Mouse (Mus musculus) heart, embryonic 15.5 days (tissue): ENCODE measurements at regions not wholly inside any gene's neighbourhood (a gene's known extent, or its start where the extent isn't known, plus 50 kb on each side); places are given as distances from the start of the nearest gene placed in this dataset.

Source experiments
- ATAC-seq: fragments of 200-750 bp; cut with Nextera tagmentation; replicated peaks from 2 replicates; pipeline ENCODE4 v1.8.0; 2017; ENCODE audit warnings: low read depth, moderate TSS enrichment; ENCODE audit not compliant: insufficient number of reproducible peaks, insufficient read depth, low FRiP score
- H3K27ac ChIP-seq: fragments of 300-500 bp; sonication (generic); 2 replicates; pipeline ENCODE4 v1.5.1; 2015; ENCODE audit warnings: mild to moderate bottlenecking, inconsistent platforms
- H3K27me3 ChIP-seq: fragments of 300-500 bp; sonication (generic); 2 replicates; pipeline ENCODE4 v1.6.1; 2015; ENCODE audit warnings: inconsistent platforms
- H3K36me3 ChIP-seq: fragments of 300-500 bp; sonication (generic); 2 replicates; pipeline ENCODE4 v1.6.1; 2015; ENCODE audit warnings: mild to moderate bottlenecking, inconsistent platforms
- H3K4me1 ChIP-seq: fragments of 300-500 bp; sonication (generic); replicated peaks from 2 replicates; pipeline ENCODE4 v1.6.1; 2015; ENCODE audit warnings: inconsistent platforms
- H3K4me2 ChIP-seq: fragments of 300-500 bp; sonication (generic); 2 replicates; pipeline ENCODE4 v1.6.1; 2015; ENCODE audit warnings: inconsistent platforms, mild to moderate bottlenecking, moderate library complexity
- H3K4me3 ChIP-seq: fragments of 300-500 bp; sonication (generic); 2 replicates; pipeline ENCODE4 v1.5.1; 2015; ENCODE audit warnings: mild to moderate bottlenecking, inconsistent platforms
- H3K9ac ChIP-seq: fragments of 300-500 bp; sonication (generic); 2 replicates; pipeline ENCODE4 v1.6.1; 2015; ENCODE audit warnings: mild to moderate bottlenecking, inconsistent platforms
- H3K9me3 ChIP-seq: fragments of 300-500 bp; sonication (generic); replicated peaks from 2 replicates; pipeline ENCODE4 v1.6.1; 2016; ENCODE audit warnings: inconsistent platforms
- WGBS: fragments of 180-500 bp; shearing (Covaris S2); methylation state at CpG from one replicate; pipeline ENCODE4 v1.1.7; 2015; ENCODE audit warnings: mixed read lengths; 5-methylcytosine and 5-hydroxymethylcytosine counted together

DNA sequence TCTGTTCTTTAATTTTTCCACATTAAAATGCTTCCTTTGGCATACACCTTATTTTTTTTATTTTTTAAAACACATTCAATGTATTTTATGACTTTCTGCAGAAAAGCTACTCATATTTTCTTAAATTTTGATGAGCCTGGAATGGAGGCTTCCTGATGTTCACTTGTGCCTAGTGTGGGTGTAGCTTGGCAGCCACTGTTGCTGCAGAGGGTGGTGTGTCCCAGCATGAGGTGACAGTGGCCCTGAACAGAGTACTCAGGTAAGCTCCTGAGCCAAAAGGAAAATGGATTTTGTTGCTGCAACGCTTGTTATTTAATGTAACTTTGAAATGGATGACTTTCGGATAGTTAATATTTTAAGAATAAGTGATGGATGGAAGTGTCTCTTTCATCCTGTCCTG is 170.6 kb downstream of the Eipr1 start:
- H3K4me3 ChIP-seq = no peak overlapping the region
- 80% methylated on average over 2 of the region's 2 CpGs for WGBS
- no peaks in the 10 kb centered on the region for H3K27me3 ChIP-seq
- H3K27ac ChIP-seq = no peak overlapping the region
- H3K4me2 ChIP-seq = no peak overlapping the region
- no peak overlapping the region for H3K9ac ChIP-seq
- H3K4me1 ChIP-seq = peaks cover 4% of the 10 kb centered on the region
- no peaks in the 10 kb centered on the region for H3K36me3 ChIP-seq
- ATAC-seq = no peak
- no peaks in the 10 kb centered on the region for H3K9me3 ChIP-seq

DNA sequence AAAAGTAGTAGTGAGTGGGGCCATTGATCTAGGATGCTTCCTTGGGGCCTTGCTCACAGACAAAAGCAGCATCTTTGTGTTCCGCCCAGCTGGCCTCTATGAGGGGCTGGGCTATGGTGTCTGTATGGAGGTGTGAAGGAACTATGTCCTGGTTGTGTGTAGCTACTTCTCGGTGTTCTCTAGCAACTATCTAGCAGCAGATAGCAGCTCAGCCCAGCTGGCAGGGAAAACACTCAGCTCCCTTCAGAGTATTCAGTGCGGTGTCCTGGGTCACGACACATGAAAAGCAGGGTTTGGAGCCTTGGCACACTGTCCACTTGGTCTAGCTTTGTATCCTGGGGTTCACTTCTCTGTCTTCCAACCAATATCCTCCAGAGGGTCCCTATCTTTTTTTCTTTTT is 173.6 kb downstream of the Eipr1 start:
- 0 out of 2 replicates have a peak, but pooled peaks have one; percentile 60 for ATAC-seq
- H3K4me2 ChIP-seq = no peak overlapping the region
- no peak overlapping the region for H3K9ac ChIP-seq
- H3K27ac ChIP-seq = no peak overlapping the region
- no peaks in the 10 kb centered on the region for H3K9me3 ChIP-seq
- H3K4me3 ChIP-seq = no peak overlapping the region
- H3K27me3 ChIP-seq = no peaks in the 10 kb centered on the region
- WGBS = 48% methylated on average over 4 of the region's 4 CpGs
- H3K4me1 ChIP-seq = peaks cover 4% of the 10 kb centered on the region
- no peaks in the 10 kb centered on the region for H3K36me3 ChIP-seq

GRCm38 (mm10) chr12:28939936-28940335 is 188.3 kb downstream of the Eipr1 start:
- Histone ChIP-seq H3K4me3 (no peak overlapping the region), H3K27me3 (no peaks in the 10 kb centered on the region), H3K27ac (no peak overlapping the region), H3K9ac (no peak overlapping the region), H3K4me1 (no peaks in the 10 kb centered on the region), H3K36me3 (no peaks in the 10 kb centered on the region), H3K9me3 (no peaks in the 10 kb centered on the region), H3K4me2 (no peak overlapping the region)
- no peak for ATAC-seq
- 56% methylated on average over 7 of the region's 7 CpGs for WGBS

DNA sequence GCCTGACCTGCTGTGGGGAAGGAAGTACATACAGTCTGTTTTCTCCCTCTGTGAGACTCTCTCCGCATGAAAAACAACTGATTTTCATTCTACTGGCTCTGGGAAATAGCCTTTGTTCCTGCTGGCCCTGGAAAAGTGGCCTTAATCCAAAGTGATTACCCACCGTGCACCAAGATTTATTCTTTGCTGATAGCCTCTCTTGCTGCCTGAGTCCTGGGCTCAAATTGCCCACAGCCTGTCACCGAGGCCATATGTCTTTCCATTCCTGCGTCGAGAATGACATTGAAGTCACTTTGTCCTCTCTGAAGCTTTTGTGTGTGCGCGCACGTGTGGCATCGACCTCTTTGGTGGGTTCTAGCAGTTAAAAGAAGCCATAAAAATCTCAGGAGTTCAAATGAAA is 197.3 kb downstream of the Eipr1 start:
- no peaks in the 10 kb centered on the region for H3K27me3 ChIP-seq
- H3K9ac ChIP-seq = no peak overlapping the region
- H3K4me3 ChIP-seq = no peak overlapping the region
- WGBS = 58% methylated on average over 9 of the region's 9 CpGs
- no peaks in the 10 kb centered on the region for H3K36me3 ChIP-seq
- H3K9me3 ChIP-seq = 0 out of 2 replicates have a peak, but pooled peaks cover 11% of the 10 kb centered on the region
- no peak for ATAC-seq
- H3K4me1 ChIP-seq = no peaks in the 10 kb centered on the region
- no peak overlapping the region for H3K4me2 ChIP-seq
- no peak overlapping the region for H3K27ac ChIP-seq

DNA sequence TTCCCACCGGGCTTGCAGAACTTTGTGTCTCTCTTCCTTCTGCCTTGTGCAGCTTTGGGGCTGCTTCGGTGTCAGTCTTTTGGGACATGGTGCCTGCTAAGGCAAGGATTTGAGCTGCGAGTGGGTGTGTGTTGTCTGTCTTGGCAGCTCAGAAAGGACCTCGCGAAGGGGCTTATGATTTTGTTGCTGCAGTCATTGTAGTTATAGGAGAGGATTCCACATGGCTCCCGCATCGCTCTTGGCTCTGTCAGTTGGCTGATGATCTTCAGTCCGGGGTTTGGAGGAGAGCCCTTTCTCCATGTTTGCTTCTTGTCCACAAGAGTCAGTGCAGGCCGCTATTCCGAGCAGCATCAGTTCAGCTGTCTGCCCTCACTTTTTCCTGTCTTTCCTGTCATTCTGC is 197.7 kb downstream of the Eipr1 start:
- Histone ChIP-seq H3K27me3 (no peaks in the 10 kb centered on the region), H3K4me3 (no peak overlapping the region), H3K36me3 (no peaks in the 10 kb centered on the region), H3K4me1 (no peaks in the 10 kb centered on the region), H3K4me2 (no peak overlapping the region), H3K9me3 (0 out of 2 replicates have a peak, but pooled peaks cover 11% of the 10 kb centered on the region), H3K27ac (no peak overlapping the region), H3K9ac (no peak overlapping the region)
- 72% methylated on average over 10 of the region's 10 CpGs for WGBS
- no peak for ATAC-seq

DNA sequence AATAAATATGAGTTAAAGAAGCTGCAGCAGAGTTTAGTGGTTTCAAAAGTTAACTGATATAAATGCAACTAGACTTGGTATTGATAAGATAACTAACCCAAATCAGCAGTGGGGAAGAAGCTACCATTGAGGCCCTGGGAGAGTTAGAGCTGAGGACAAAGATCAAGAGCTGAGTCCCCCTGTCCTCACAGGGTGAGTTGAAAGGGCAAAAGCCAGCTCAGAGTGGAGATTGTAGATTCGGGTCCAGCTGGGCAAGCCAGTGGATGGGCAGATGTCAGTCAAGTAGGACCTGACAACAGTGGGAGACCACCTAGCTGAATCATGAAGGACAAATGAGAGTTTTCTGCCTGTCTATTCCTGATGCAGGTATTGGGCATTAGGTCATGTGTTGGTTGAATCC is 205.6 kb downstream of the Eipr1 start:
- 57% methylated on average over 1 of the region's 1 CpGs for WGBS
- Histone ChIP-seq H3K36me3 (no peaks in the 10 kb centered on the region), H3K4me3 (no peak overlapping the region), H3K27me3 (no peaks in the 10 kb centered on the region), H3K4me1 (no peaks in the 10 kb centered on the region), H3K9me3 (0 out of 2 replicates have a peak, but pooled peaks cover 8% of the 10 kb centered on the region), H3K4me2 (no peak overlapping the region), H3K9ac (no peak overlapping the region), H3K27ac (no peak overlapping the region)
- ATAC-seq = no peak

- no peak overlapping the region for H3K27ac ChIP-seq
- 72% methylated on average over 1 of the region's 1 CpGs for WGBS
- H3K36me3 ChIP-seq = no peaks in the 10 kb centered on the region
- no peaks in the 10 kb centered on the region for H3K9me3 ChIP-seq
- no peak overlapping the region for H3K9ac ChIP-seq
- no peaks in the 10 kb centered on the region for H3K4me1 ChIP-seq
- no peak for ATAC-seq
- no peak overlapping the region for H3K4me2 ChIP-seq
- H3K4me3 ChIP-seq = no peak overlapping the region
- H3K27me3 ChIP-seq = no peaks in the 10 kb centered on the region
Observed at GRCm38 (mm10) chr12:28958661-28959060, 207.1 kb downstream of the Eipr1 start.

DNA sequence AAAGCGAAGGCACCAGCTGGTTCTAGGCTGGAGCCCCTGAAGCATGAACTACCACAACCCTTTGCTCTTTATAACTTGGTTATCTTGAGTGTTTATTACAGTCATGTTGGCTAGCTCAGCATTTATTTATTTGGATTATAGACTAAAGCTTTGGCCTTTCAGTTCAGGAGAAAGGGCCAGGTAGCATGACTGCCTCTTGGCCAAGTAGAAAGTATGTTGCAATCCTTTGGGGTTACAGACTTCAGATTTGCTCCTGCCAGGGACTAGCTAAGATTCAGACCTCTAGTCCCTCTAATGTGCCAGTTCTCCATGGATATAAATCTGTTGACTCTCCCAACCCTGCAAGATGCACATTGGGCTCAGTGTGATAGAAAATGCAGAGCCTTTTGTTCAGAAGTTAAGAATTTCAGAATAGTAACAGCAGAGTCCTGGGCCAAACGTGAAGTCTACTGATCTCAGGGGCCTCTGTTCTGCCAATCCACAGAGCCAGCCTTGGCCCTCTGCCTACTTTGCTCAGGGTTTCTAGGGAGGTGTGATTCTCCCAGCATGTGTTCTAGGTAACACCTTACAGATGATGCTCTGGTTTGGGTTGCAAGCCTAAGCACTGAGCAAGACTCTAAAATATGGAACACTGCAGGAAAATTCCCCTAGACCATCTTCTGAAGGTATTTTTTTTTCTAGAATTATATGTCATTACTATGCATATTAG is 218.2 kb downstream of the Eipr1 start:
- no peaks in the 10 kb centered on the region for H3K9me3 ChIP-seq
- 65% methylated on average over 2 of the region's 2 CpGs for WGBS
- H3K4me1 ChIP-seq = no peaks in the 10 kb centered on the region
- H3K36me3 ChIP-seq = no peaks in the 10 kb centered on the region
- no peak overlapping the region for H3K9ac ChIP-seq
- H3K4me2 ChIP-seq = no peak overlapping the region
- H3K4me3 ChIP-seq = no peak overlapping the region
- no peaks in the 10 kb centered on the region for H3K27me3 ChIP-seq
- no peak for ATAC-seq
- H3K27ac ChIP-seq = no peak overlapping the region

- no peak for ATAC-seq
- 69% methylated on average over 6 of the region's 6 CpGs for WGBS
Observed at GRCm38 (mm10) chr12:28974571-28975041, 223.0 kb downstream of the Eipr1 start.

GRCm38 (mm10) chr12:28975249-28975648 is 223.6 kb downstream of the Eipr1 start:
- Histone ChIP-seq H3K4me2 (no peak overlapping the region), H3K4me1 (no peaks in the 10 kb centered on the region), H3K4me3 (no peak overlapping the region), H3K27me3 (no peaks in the 10 kb centered on the region), H3K36me3 (no peaks in the 10 kb centered on the region), H3K9me3 (no peaks in the 10 kb centered on the region), H3K27ac (no peak overlapping the region), H3K9ac (no peak overlapping the region)
- 84% methylated on average over 5 of the region's 5 CpGs for WGBS
- ATAC-seq = no peak

More at GRCm38 (mm10) chr12:28974571-28975041, 223.0 kb downstream of the Eipr1 start:
- Histone ChIP-seq H3K4me2 (no peak overlapping the region), H3K4me3 (no peak overlapping the region), H3K36me3 (no peaks in the 10 kb centered on the region), H3K27ac (no peak overlapping the region), H3K27me3 (no peaks in the 10 kb centered on the region), H3K9me3 (no peaks in the 10 kb centered on the region), H3K9ac (no peak overlapping the region), H3K4me1 (no peaks in the 10 kb centered on the region)

DNA sequence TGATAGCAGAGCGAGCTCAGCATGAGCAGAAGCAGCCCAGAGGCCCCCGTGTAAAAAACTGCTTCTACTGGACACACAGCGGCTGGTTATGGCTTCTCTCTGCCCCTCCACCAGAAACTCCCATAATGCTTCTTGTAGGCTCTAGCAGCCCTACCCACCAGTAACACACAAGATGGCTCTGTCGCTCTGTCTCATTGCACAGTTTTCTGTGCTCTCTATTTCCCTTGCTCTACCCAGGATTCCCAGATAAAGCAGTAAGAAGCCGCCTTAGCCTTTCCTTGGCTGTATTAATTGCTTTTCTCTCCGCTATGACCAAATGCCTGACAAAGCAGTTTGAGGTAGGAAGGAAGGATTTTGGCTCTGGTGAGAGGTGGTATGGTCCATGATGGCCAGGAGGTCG is 228.1 kb downstream of the Eipr1 start:
- Histone ChIP-seq H3K9ac (no peak overlapping the region), H3K4me2 (no peak overlapping the region), H3K9me3 (no peaks in the 10 kb centered on the region), H3K4me1 (no peaks in the 10 kb centered on the region), H3K27me3 (no peaks in the 10 kb centered on the region), H3K27ac (no peak overlapping the region), H3K36me3 (no peaks in the 10 kb centered on the region), H3K4me3 (no peak overlapping the region)
- no peak for ATAC-seq
- 68% methylated on average over 7 of the region's 7 CpGs for WGBS

- H3K4me3 ChIP-seq = no peak overlapping the region
- no peak for ATAC-seq
- no peak overlapping the region for H3K9ac ChIP-seq
- no peak overlapping the region for H3K27ac ChIP-seq
- no peaks in the 10 kb centered on the region for H3K27me3 ChIP-seq
- H3K4me1 ChIP-seq = no peaks in the 10 kb centered on the region
- H3K4me2 ChIP-seq = no peak overlapping the region
- no peaks in the 10 kb centered on the region for H3K36me3 ChIP-seq
- no peaks in the 10 kb centered on the region for H3K9me3 ChIP-seq
- WGBS = 78% methylated on average over 7 of the region's 7 CpGs
Observed at GRCm38 (mm10) chr12:28986214-28986613, 234.6 kb downstream of the Eipr1 start.
